Mouse (Mus musculus): Measurements from ENCODE around the gene Arhgap10.
"Not testable (repeated sequence)": the region's sequence is repeated elsewhere in the genome, so short reads cannot be mapped to it uniquely, and the experiment has no call there.

Gene Arhgap10

GRCm38 (mm10) chr8:77337272-77337671, 180.5 kb downstream of the Arhgap10 start:
- DNase-seq = no peak

GRCm38 (mm10) chr8:77331180-77331579, 186.6 kb downstream of the Arhgap10 start:
- DNase-seq = no peak

DNA sequence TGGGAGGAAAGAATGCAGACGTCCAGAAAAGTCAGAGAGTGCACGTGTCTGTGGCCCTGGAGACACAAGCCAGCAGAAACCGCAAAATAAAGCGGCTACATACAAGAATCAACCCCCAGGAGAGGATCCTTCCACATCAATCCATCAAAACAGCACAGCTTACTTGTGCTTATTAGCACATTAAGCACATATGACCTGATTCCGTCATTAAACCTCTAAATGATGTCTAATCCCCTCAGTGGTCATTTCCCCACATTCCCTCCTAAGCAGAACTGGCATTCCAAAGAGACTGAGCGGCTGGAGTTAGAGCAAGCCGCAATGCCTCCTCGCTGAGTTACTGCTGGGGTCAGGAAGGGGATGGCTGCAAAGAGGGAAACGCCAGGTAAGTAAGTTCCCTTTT, 187.4 kb downstream of the Arhgap10 start:
- no peak for DNase-seq

- no peak for DNase-seq
These were observed 188.0 kb downstream of the Arhgap10 start for GRCm38 (mm10) chr8:77329783-77330182.

- no peak for DNase-seq
These were observed 189.3 kb downstream of the Arhgap10 start for GRCm38 (mm10) chr8:77328473-77328872.

DNA sequence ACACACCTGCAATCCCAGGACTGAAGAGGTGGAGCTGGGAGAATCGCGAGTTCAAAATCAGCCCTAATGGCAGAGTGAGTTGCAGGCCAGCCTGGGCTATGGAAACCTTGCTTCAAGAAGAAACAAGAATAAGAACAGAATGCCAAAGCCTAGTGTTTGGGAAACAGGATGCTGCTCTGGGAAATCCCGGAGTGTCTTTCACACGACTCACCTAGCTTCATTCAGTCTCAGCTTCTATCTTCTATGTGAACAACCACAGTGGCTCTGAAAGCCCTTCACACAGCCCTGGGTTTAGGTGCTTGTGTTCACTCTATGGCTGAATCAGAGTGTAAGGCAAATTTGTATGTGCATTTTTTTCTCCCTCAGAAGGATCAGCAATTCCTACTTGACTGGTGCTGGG, 190.4 kb downstream of the Arhgap10 start:
- DNase-seq = no peak

- DNase-seq = not testable (repeated sequence)
These were observed 195.0 kb downstream of the Arhgap10 start for GRCm38 (mm10) chr8:77322727-77323126.

DNA sequence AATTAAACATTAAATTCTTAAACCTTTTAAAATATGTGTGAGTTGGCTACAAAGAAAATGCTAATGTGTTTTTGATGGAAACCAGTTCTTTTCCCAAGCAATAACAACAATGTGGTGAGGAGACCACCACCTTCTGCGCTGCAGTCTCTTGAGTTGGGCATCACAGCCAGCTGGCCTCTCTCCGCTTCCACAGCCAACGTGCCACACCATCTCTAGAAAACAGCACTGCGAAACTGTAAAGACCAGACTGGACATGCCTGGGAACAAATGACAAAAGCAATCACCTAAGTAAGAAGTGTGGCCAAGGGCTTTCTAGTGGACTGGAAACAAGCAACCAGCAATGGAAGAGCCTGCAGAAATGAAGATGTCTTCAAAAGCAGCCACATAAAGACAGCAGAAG, 195.9 kb downstream of the Arhgap10 start:
- DNase-seq = no peak

DNA sequence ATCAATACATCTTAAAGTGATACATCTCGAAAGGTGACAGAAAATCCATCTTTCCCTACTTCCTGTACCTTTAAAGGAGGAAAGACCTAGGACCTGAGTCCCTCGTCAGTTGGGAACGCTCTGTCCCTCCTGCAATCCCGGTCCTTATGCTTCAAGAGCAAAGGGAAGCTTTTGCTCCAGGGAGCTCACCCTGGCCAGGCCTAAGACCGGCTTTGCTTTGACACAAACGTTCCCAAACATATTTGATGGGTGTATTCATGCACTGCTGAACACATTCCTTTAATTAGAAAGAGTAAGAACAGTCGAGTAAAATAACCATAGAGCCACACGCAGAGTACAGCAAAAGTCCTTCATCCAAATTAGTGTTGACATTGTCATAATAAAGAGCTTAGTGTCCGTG, 199.2 kb downstream of the Arhgap10 start:
- DNase-seq = no peak

GRCm38 (mm10) chr8:77317771-77318170, 200.0 kb downstream of the Arhgap10 start:
- DNase-seq = no peak

- DNase-seq = peak; percentile 25
These were observed 204.8 kb downstream of the Arhgap10 start for GRCm38 (mm10) chr8:77313003-77313402.

- DNase-seq = no peak
These were observed 206.0 kb downstream of the Arhgap10 start for GRCm38 (mm10) chr8:77311762-77312161.

DNA sequence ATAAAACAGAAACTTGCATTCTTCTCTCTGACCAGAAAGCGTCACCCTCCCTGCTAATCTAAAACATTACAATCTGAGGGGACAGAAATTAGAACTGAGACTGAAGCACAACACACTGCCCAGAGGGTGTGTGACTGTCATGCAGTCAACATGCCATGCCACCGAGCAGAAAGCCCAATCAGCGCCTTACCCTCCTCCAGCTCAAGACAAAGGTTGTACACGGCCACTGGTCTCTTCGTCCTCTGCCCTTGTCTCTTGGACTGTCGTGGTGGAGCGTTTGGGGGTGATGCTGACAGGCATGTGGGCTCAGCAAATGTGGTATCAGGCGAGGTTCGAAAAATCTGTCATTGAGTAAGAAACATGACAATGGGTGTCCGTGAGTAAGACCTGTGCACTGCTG, 207.2 kb downstream of the Arhgap10 start:
- DNase-seq = no peak

- DNase-seq = no peak
These were observed 207.7 kb downstream of the Arhgap10 start for GRCm38 (mm10) chr8:77310026-77310425.

- DNase-seq = no peak
These were observed 223.2 kb downstream of the Arhgap10 start for GRCm38 (mm10) chr8:77294599-77294998.

GRCm38 (mm10) chr8:77292649-77293048, 225.1 kb downstream of the Arhgap10 start:
- no peak for DNase-seq

- no peak for DNase-seq
These were observed 225.6 kb downstream of the Arhgap10 start for GRCm38 (mm10) chr8:77292120-77292519.

DNA sequence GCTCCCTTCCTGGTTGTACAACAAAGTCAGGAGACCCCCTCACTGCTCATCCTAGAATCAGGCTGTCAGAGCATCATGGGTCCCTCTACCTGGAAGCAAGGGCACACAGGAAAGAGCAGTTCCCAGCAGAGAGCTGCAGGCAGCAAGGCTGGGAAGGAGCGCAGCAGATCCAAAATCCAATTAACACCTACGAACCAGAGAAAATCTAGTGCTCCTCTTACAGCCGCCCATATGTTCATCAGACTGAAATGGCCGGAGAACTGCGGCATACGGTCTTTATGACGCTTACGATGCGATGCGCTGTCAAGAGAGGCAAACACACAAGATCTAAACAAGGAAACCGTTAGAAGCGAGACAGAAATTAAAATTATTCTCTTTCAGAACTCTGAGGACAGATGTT, 229.3 kb downstream of the Arhgap10 start:
- DNase-seq = no peak

DNA sequence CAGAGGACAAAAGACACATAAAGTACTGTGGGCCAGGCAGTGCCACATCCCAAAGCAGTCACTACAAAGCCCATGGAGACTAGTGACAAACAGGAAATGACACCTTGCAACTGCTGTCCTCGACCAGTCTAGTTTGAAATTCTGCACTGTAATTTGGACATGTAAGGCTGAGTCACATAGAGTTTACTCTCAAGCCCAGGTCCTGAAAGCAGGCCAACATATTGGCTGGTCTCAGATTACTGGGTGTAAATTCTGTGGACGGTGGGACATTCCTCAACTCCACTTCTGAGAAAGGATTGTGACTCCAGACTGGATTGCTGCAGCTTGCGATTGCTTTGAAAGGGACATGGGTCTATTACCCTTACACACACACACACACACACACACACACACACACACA, 229.7 kb downstream of the Arhgap10 start:
- no peak for DNase-seq

- DNase-seq = no peak
These were observed 233.3 kb downstream of the Arhgap10 start for GRCm38 (mm10) chr8:77284473-77284872.

DNA sequence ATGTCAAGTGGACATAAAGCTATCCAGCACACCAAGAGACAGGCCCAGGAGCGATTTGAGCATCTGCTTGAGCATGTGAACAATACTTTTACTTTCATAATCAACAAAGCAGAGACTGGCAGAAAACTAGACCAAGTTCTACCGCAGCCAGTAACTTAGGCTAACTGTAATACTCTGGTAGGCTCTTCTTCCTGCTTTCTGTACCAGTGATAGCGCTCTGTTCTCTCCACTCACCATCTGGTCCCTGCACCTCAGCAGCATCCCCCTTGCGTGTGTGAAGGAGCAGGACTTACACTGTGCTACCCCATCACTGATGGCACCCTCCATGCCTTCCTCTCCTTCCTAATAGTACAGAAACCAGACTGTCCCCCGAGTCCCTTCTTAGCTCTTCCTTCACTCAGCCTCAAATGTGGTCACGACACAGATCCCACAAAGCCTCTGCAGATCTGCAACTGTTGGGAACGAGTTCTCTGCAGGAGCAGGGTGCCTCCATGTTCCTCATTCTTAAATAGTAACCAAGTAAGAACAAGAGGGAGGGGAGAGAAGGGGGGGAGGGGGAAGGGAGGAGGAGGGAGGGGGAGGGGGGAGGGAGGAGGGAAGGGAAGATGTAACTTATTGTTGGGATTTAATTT, 235.0 kb downstream of the Arhgap10 start:
- DNase-seq = no peak

DNA sequence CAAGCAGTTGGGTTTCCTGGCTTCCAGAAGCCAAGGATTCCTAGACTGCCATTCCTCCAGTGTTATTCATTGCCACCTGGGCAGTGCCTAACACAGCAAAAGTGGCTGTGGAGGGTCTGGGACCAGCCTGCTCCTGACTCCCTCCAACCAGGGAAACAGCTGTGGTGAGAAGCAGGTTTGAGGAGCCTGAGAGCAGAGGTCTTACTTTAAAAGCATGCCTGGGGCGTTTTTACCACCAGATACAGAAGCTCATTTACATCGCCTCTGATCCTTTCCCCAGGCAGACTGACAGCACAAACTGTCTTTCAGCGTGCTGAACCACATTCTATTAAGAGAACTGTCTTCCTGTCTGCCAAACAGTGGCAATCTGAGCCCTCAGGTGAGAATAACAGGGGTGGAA, 237.8 kb downstream of the Arhgap10 start:
- DNase-seq = no peak

DNA sequence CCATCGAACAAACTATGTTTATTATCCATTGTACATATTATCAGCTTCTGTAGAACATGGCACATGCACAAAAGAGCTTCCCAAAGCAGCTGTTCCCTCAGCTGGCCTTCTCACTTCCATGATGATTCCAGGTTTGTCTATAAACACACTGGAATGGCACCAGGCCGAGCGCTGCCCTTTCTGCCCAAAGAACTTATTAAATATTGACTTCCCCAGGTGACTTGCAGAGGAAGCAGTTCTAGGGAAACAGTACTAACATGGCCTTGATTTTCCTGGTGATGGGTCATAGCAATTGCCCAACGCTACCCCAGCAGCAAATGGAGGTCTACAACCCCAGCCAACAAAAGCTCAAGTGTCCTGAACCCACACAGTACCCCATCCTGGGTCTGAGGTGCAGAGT, 239.5 kb downstream of the Arhgap10 start:
- DNase-seq = no peak

DNA sequence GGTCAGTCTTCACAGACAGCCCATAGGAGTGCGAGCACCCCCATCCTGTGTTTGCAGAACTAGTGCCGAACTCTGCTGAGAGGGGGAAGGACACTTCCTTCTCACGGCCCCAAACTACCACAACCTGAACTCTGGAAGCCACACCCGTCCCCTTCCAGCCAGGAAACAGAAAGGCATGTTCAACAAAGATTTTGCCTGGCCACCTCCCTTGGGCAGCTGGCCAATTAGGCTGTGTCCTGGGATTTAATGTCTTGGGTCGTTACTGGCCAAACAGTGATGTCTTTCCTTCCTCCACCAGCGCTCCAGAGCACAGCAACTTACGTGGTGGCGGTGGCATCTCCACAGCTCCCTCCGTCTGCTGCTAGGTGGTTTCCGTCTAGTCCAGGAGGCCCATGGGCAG, 240.9 kb downstream of the Arhgap10 start:
- DNase-seq = no peak

DNA sequence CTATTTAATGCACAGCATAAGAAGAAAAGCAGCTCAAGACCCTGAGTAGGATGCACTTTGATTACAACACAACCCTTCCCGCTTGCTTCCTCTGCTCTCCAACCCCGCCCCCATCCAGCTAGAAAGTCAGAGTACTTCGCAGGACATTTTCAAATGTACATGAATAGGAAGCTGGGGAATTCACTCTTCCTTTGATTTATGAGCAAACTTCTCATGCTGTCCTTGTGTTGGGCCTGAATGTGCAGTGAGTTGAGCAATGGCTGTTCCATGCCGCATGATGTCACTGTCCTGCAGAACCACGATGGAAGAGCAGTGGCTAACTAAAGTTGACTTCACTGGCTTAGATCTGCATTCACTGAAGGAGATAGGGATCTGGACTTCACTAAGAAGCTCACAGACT, 242.2 kb downstream of the Arhgap10 start:
- no peak for DNase-seq

GRCm38 (mm10) chr8:77272136-77272535, 245.6 kb downstream of the Arhgap10 start:
- no peak for DNase-seq
